Mouse (Mus musculus): Measurements from ENCODE around the gene Vcl. TPM values are rescaled to one million over a fixed set of nuclear protein-coding genes. Genes with fewer than 3 reads are reported as not detected.

The Vcl gene
- polyA plus RNA-seq, 1 experiment = 20.3 TPM

- no peak for TF ChIP-seq CTCF (IDR thresholded peaks at IDR 0.05; ENCODE audit: extremely low read depth, insufficient read depth, insufficient read length, insufficient replicate concordance)
- TF ChIP-seq POLR2A (IDR thresholded peaks at IDR 0.05; ENCODE audit: low read depth, low read length) = no peak
- Histone ChIP-seq H3K27me3 (ENCODE audit: control insufficient read depth, insufficient read depth, low read length) (no peaks in the 10 kb centered on the region), H3K36me3 (ENCODE audit: control insufficient read depth, insufficient read depth, low read length) (peaks cover 3% of the 10 kb centered on the region; the same call in 1 of the 2 replicates), H3K4me1 (ENCODE audit: control insufficient read depth, insufficient read depth, insufficient read length) (no peaks in the 10 kb centered on the region), H3K4me3 (ENCODE audit: extremely low read depth, insufficient read depth, insufficient read length) (no peak overlapping the region), H3K27ac (ENCODE audit: insufficient read depth, low read length) (no peak overlapping the region)
- 80% methylated on average over 5 of the region's 5 CpGs for WGBS
- DNase-seq (ENCODE audit: low read depth in 1 of 2, low spot score in 2 of 2) = no peak
Observed at GRCm38 (mm10) chr14:20996361-20996760, 67.2 kb downstream of the Vcl start.

DNA sequence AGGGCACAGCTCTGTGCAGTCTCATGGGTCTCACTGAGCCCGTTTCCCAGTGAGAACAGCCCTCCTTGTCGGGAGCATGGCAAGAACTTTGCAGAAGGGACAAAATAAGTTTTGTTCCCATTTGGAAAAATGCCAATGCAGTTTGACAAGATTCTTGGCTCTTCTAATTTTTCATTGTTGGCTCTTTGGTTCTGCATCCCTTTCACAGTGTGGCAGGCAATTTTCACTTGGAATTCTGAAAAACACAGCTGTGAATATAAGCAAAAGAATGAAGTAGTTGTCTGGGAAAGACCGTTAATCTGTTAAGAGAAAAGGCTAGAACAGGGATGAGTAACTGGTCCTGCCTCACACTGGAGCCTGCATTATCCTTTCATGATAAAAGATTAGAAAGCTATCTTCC, 68.3 kb downstream of the Vcl start:
- peaks cover 3% of the 10 kb centered on the region; the same call in 1 of the 2 replicates for H3K36me3 ChIP-seq (ENCODE audit: control insufficient read depth, insufficient read depth, low read length)
- H3K27me3 ChIP-seq (ENCODE audit: control insufficient read depth, insufficient read depth, low read length) = no peaks in the 10 kb centered on the region
- 85% methylated on average over 3 of the region's 3 CpGs for WGBS
- DNase-seq (ENCODE audit: low read depth in 1 of 2, low spot score in 2 of 2) = no peak
- no peak overlapping the region for H3K4me3 ChIP-seq (ENCODE audit: extremely low read depth, insufficient read depth, insufficient read length)
- H3K4me1 ChIP-seq (ENCODE audit: control insufficient read depth, insufficient read depth, insufficient read length) = no peaks in the 10 kb centered on the region
- H3K27ac ChIP-seq (ENCODE audit: insufficient read depth, low read length) = no peak overlapping the region
- TF ChIP-seq CTCF (IDR thresholded peaks at IDR 0.05; ENCODE audit: extremely low read depth, insufficient read depth, insufficient read length, insufficient replicate concordance) = no peak
- TF ChIP-seq POLR2A (IDR thresholded peaks at IDR 0.05; ENCODE audit: low read depth, low read length) = no peak

- no peak for TF ChIP-seq CTCF (IDR thresholded peaks at IDR 0.05; ENCODE audit: extremely low read depth, insufficient read depth, insufficient read length, insufficient replicate concordance)
- TF ChIP-seq POLR2A (IDR thresholded peaks at IDR 0.05; ENCODE audit: low read depth, low read length) = no peak
- no peak for DNase-seq (ENCODE audit: low read depth in 1 of 2, low spot score in 2 of 2)
- Histone ChIP-seq H3K27ac (ENCODE audit: insufficient read depth, low read length) (no peak overlapping the region), H3K36me3 (ENCODE audit: control insufficient read depth, insufficient read depth, low read length) (peaks cover 5% of the 10 kb centered on the region; the same call in 1 of the 2 replicates), H3K4me1 (ENCODE audit: control insufficient read depth, insufficient read depth, insufficient read length) (no peaks in the 10 kb centered on the region), H3K4me3 (ENCODE audit: extremely low read depth, insufficient read depth, insufficient read length) (no peak overlapping the region), H3K27me3 (ENCODE audit: control insufficient read depth, insufficient read depth, low read length) (no peaks in the 10 kb centered on the region)
- 95% methylated on average over 4 of the region's 4 CpGs for WGBS
Observed at GRCm38 (mm10) chr14:20999617-21000016, 70.4 kb downstream of the Vcl start.

DNA sequence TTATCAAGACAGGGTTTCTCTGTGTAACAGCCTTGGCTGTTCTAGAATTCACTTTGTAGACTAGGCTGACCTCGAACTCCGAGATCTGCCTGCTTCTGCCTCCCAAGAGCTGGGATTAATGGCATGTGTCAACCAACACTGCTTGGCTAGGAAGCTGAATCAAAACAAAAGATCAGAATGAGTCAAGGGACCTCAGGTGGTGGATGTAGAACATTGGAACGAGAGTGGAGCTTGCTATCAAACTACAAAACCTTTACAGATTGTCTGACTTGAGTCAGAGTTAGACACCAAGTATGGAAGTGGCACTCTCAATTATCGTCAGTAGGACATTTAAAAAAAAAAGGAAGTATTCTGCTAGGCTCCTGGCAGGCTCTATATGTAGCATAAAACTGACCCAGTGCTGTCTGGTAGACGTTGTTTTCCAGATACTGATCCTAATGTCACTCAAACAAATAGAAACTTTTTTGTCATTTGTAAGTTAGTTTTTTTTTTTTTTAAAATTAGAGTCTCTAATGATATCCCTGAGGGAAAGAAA, 84.7 kb downstream of the Vcl start:
- no peaks in the 10 kb centered on the region for H3K4me1 ChIP-seq (ENCODE audit: control insufficient read depth, insufficient read depth, insufficient read length)
- peaks cover 5% of the 10 kb centered on the region for H3K36me3 ChIP-seq (ENCODE audit: control insufficient read depth, insufficient read depth, low read length)
- H3K4me3 ChIP-seq (ENCODE audit: extremely low read depth, insufficient read depth, insufficient read length) = no peak overlapping the region
- H3K27me3 ChIP-seq (ENCODE audit: control insufficient read depth, insufficient read depth, low read length) = no peaks in the 10 kb centered on the region
- H3K27ac ChIP-seq (ENCODE audit: insufficient read depth, low read length) = no peak overlapping the region
- TF ChIP-seq CTCF (IDR thresholded peaks at IDR 0.05; ENCODE audit: extremely low read depth, insufficient read depth, insufficient read length, insufficient replicate concordance) = no peak
- no peak for TF ChIP-seq POLR2A (IDR thresholded peaks at IDR 0.05; ENCODE audit: low read depth, low read length)
- no peak for DNase-seq (ENCODE audit: low read depth in 1 of 2, low spot score in 2 of 2)
- 67% methylated on average over 5 of the region's 5 CpGs for WGBS

DNA sequence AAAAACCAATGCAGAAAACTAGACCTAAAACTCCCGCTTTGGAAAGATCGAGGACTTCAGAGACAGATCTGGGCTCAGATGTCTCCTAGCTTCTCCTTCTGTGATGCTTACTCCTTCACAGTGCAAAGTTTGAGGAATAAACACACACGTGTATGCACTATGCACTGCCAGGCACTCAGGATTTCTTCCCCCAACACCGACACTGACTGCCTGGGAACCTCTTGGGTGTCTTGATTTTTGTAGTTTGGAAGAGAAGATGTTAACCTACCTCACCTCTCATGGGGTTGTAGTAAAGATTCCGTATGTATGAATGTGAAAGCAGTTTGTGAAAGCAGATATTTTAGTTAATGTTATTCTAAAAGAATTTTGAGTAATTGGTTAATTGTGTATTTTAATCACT, 88.7 kb downstream of the Vcl start:
- H3K27ac ChIP-seq (ENCODE audit: insufficient read depth, low read length) = no peak overlapping the region
- no peaks in the 10 kb centered on the region for H3K4me1 ChIP-seq (ENCODE audit: control insufficient read depth, insufficient read depth, insufficient read length)
- 94% methylated on average over 5 of the region's 5 CpGs for WGBS
- no peaks in the 10 kb centered on the region for H3K27me3 ChIP-seq (ENCODE audit: control insufficient read depth, insufficient read depth, low read length)
- H3K4me3 ChIP-seq (ENCODE audit: extremely low read depth, insufficient read depth, insufficient read length) = no peak overlapping the region
- H3K36me3 ChIP-seq (ENCODE audit: control insufficient read depth, insufficient read depth, low read length) = peaks cover 8% of the 10 kb centered on the region; the same call in 1 of the 2 replicates
- DNase-seq (ENCODE audit: low read depth in 1 of 2, low spot score in 2 of 2) = no peak
- no peak for TF ChIP-seq CTCF (IDR thresholded peaks at IDR 0.05; ENCODE audit: extremely low read depth, insufficient read depth, insufficient read length, insufficient replicate concordance)
- no peak for TF ChIP-seq POLR2A (IDR thresholded peaks at IDR 0.05; ENCODE audit: low read depth, low read length)

DNA sequence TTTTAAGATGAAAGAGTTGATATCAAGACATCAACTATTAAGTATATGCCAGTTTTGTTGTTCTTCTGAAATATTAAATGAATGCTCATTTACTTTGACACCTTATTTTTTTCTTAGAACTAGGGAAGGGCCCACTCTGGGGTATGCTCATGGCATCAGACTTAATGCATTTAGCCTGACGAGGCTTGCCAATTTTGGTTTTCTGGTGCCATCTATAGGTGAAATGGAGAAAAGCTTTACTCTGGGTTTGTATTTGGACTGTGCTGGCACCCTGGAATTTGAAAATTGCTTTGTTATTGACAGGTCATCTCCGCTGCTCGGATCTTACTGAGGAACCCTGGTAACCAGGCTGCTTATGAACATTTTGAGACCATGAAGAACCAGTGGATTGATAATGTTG, 89.8 kb downstream of the Vcl start:
- H3K27me3 ChIP-seq (ENCODE audit: control insufficient read depth, insufficient read depth, low read length) = no peaks in the 10 kb centered on the region
- TF ChIP-seq POLR2A (IDR thresholded peaks at IDR 0.05; ENCODE audit: low read depth, low read length) (no peak), CTCF (IDR thresholded peaks at IDR 0.05; ENCODE audit: extremely low read depth, insufficient read depth, insufficient read length, insufficient replicate concordance) (no peak)
- H3K4me1 ChIP-seq (ENCODE audit: control insufficient read depth, insufficient read depth, insufficient read length) = no peaks in the 10 kb centered on the region
- peaks cover 8% of the 10 kb centered on the region; the same call in 1 of the 2 replicates for H3K36me3 ChIP-seq (ENCODE audit: control insufficient read depth, insufficient read depth, low read length)
- peak in 1 of 2 experiments; percentile 23 for DNase-seq (ENCODE audit: low read depth in 1 of 2, low spot score in 2 of 2)
- no peak overlapping the region for H3K27ac ChIP-seq (ENCODE audit: insufficient read depth, low read length)
- 64% methylated on average over 3 of the region's 3 CpGs for WGBS
- H3K4me3 ChIP-seq (ENCODE audit: extremely low read depth, insufficient read depth, insufficient read length) = no peak overlapping the region

GRCm38 (mm10) chr14:21020435-21020834, 91.2 kb downstream of the Vcl start:
- H3K4me3 ChIP-seq (ENCODE audit: extremely low read depth, insufficient read depth, insufficient read length) = no peak overlapping the region
- H3K4me1 ChIP-seq (ENCODE audit: control insufficient read depth, insufficient read depth, insufficient read length) = no peaks in the 10 kb centered on the region
- peaks cover 10% of the 10 kb centered on the region; the same call in 1 of the 2 replicates for H3K36me3 ChIP-seq (ENCODE audit: control insufficient read depth, insufficient read depth, low read length)
- no peaks in the 10 kb centered on the region for H3K27me3 ChIP-seq (ENCODE audit: control insufficient read depth, insufficient read depth, low read length)
- no peak for DNase-seq (ENCODE audit: low read depth in 1 of 2, low spot score in 2 of 2)
- TF ChIP-seq CTCF (IDR thresholded peaks at IDR 0.05; ENCODE audit: extremely low read depth, insufficient read depth, insufficient read length, insufficient replicate concordance) (no peak), POLR2A (IDR thresholded peaks at IDR 0.05; ENCODE audit: low read depth, low read length) (no peak)
- H3K27ac ChIP-seq (ENCODE audit: insufficient read depth, low read length) = no peak overlapping the region
- WGBS = 93% methylated on average over 8 of the region's 8 CpGs
